Mouse (Mus musculus) heart, postnatal 0 days (tissue): ENCODE results near the gene D630045J12Rik.

Experiments
- CTCF ChIP-seq: IDR thresholded peaks from 2 replicates; pipeline ENCODE4 v1.5.1; 2016; ENCODE audit warnings: antibody characterized with exemption, control low read depth, low read depth
- EP300 ChIP-seq: IDR thresholded peaks from 2 replicates; pipeline ENCODE4 v1.6.1; 2016; ENCODE audit warnings: antibody characterized with exemption, low read depth

- TF ChIP-seq CTCF = no peak
- no peak for TF ChIP-seq EP300
Measured at GRCm38 (mm10) chr6:38147301-38147700, 106.5 kb downstream of the D630045J12Rik start.
